Mouse (Mus musculus) embryonic facial prominence, embryonic 12.5 days (tissue): ENCODE data around the gene Srl. TPM values are rescaled to one million over a fixed set of nuclear protein-coding genes. Genes with fewer than 3 reads are reported as not detected.

Source experiments
- polyA plus RNA-seq: library from polyadenylated mRNA; unstranded; fragments of >200 nt; fragmentation: Nextera tagmentation; extraction: Ambion mirVana; gene quantifications from 2 replicates; pipeline ENCODE4 v1.2.1, GENCODE M21; 2016

The Srl gene
- polyA plus RNA-seq, 1 experiment from 2014 or later = 31.9 TPM

Other genes with a start within 250 kb of the Srl start
- gene Adcy9, start 121.3 kb downstream of the Srl start, polyA plus RNA-seq = 1.5 and 2.2 TPM in 2 replicates
- 27.8 and 31.5 TPM in 2 replicates for gene Tfap4, start 18.0 kb upstream of the Srl start, polyA plus RNA-seq
- 33.0 and 33.4 TPM in 2 replicates for gene Glis2, start 52.9 kb upstream of the Srl start, polyA plus RNA-seq
- gene Pam16, start 83.2 kb upstream of the Srl start, polyA plus RNA-seq = 96.4 and 104 TPM in 2 replicates
- gene Vasn, start 98.1 kb upstream of the Srl start, polyA plus RNA-seq = 23.4 and 24.1 TPM in 2 replicates
- 57.1 and 59.8 TPM in 2 replicates for gene Dnaja3, start 98.2 kb upstream of the Srl start, polyA plus RNA-seq
- 18.2 and 23.1 TPM in 2 replicates for gene Coro7, start 138.0 kb upstream of the Srl start, polyA plus RNA-seq
- 124 and 135 TPM in 2 replicates for gene Nmral1, start 177.5 kb upstream of the Srl start, polyA plus RNA-seq
- 102 and 105 TPM in 2 replicates for gene Hmox2, start 184.5 kb upstream of the Srl start, polyA plus RNA-seq
- 96.8 and 99.7 TPM in 2 replicates for gene Cdip1, start 248.5 kb upstream of the Srl start, polyA plus RNA-seq